Mouse (Mus musculus) right cerebral cortex, postnatal 25 days (tissue): Measurements from ENCODE around the gene Tm9sf1.

ENCODE experiments used
- DNase-seq: peaks from one replicate; pipeline ENCODE4 v3.0.0; 2022

The Tm9sf1 gene

GRCm38 (mm10) chr14:55589771-55590448, 53.7 kb downstream of the Tm9sf1 start:
- no peak for DNase-seq

GRCm38 (mm10) chr14:55589271-55589670, 54.3 kb downstream of the Tm9sf1 start:
- DNase-seq = no peak

- no peak for DNase-seq
Measured at GRCm38 (mm10) chr14:55586149-55586548, 57.5 kb downstream of the Tm9sf1 start.
